Mouse (Mus musculus): ENCODE data around the gene Sema6d.

- TF ChIP-seq TAL1 (IDR thresholded peaks at IDR 0.05; ENCODE audit: low read length) (no peak), GATA1 (IDR thresholded peaks at IDR 0.05; ENCODE audit: low read length) (no peak)
Observed at GRCm38 (mm10) chr2:124607986-124608385, 518.2 kb downstream of the Sema6d start.

All from erythroblast, embryonic 14.5 days (primary cell).